Mouse (Mus musculus) liver, embryonic 11.5 days (tissue): ENCODE results near the gene 9130230L23Rik. TPM values are rescaled to one million over a fixed set of nuclear protein-coding genes. Genes with fewer than 3 reads are reported as not detected.
A peak's percentile ranks its signal among the peaks of the same experiment; 100 is the strongest.

Source experiments
- ATAC-seq: fragments of 200-750 bp; cut with Nextera tagmentation; replicated peaks from 2 replicates; pipeline ENCODE4 v1.8.0; 2017; ENCODE audit warnings: moderate number of reproducible peaks, mild to moderate bottlenecking, moderate TSS enrichment, moderate library complexity; ENCODE audit not compliant: low FRiP score
- DNase-seq: peaks from one replicate; pipeline ENCODE4 v3.0.0-alpha.2; 2017; ENCODE audit warnings: low spot score
- H3K27ac ChIP-seq: fragments of 300-500 bp; sonication (generic); 2 replicates; pipeline ENCODE4 v1.5.1; 2014; ENCODE audit warnings: mild to moderate bottlenecking, low read depth, low read length, control low read depth
- H3K27me3 ChIP-seq: fragments of 300-500 bp; sonication (generic); replicated peaks from 2 replicates; pipeline ENCODE4 v1.6.1; 2014; ENCODE audit warnings: low read length, mixed read lengths; ENCODE audit not compliant: control insufficient read depth, insufficient read depth
- H3K36me3 ChIP-seq: fragments of 300-500 bp; sonication (generic); 2 replicates; pipeline ENCODE4 v1.6.1; 2014; ENCODE audit warnings: mild to moderate bottlenecking, low read length, moderate library complexity, mixed read lengths; ENCODE audit not compliant: control insufficient read depth, insufficient read depth
- H3K4me1 ChIP-seq: fragments of 300-500 bp; sonication (generic); replicated peaks from 2 replicates; pipeline ENCODE4 v1.6.1; 2014; ENCODE audit warnings: low read length, mixed read lengths; ENCODE audit not compliant: control insufficient read depth, insufficient read depth
- H3K4me2 ChIP-seq: fragments of 300-500 bp; sonication (generic); 2 replicates; pipeline ENCODE4 v1.6.1; 2014; ENCODE audit warnings: mild to moderate bottlenecking, control low read depth, moderate library complexity
- H3K4me3 ChIP-seq: fragments of 300-500 bp; sonication (generic); 2 replicates; pipeline ENCODE4 v1.5.1; 2014; ENCODE audit warnings: low read depth, low read length, control low read depth
- H3K9ac ChIP-seq: fragments of 300-500 bp; sonication (generic); 2 replicates; pipeline ENCODE4 v1.6.1; 2014; ENCODE audit warnings: low read depth, low read length, control low read depth
- H3K9me3 ChIP-seq: fragments of 300-500 bp; sonication (generic); 2 replicates; pipeline ENCODE4 v1.6.1; 2016; ENCODE audit warnings: low read length, inconsistent platforms, mixed read lengths; ENCODE audit not compliant: control insufficient read depth
- WGBS: fragments of 180-500 bp; shearing (Covaris S2); extraction: QIAGEN DNeasy Blood & Tissue Kit; methylation state at CpG from one replicate; pipeline ENCODE4 v1.1.7; 2014; 5-methylcytosine and 5-hydroxymethylcytosine counted together
- polyA plus RNA-seq: library from polyadenylated mRNA; unstranded; fragments of >200 nt; fragmentation: Nextera tagmentation; extraction: Ambion mirVana; gene quantifications from 2 replicates; pipeline ENCODE4 v1.2.1, GENCODE M21; 2014

The 9130230L23Rik gene
- polyA plus RNA-seq, 1 experiment from 2014 or later, result not detected

DNA sequence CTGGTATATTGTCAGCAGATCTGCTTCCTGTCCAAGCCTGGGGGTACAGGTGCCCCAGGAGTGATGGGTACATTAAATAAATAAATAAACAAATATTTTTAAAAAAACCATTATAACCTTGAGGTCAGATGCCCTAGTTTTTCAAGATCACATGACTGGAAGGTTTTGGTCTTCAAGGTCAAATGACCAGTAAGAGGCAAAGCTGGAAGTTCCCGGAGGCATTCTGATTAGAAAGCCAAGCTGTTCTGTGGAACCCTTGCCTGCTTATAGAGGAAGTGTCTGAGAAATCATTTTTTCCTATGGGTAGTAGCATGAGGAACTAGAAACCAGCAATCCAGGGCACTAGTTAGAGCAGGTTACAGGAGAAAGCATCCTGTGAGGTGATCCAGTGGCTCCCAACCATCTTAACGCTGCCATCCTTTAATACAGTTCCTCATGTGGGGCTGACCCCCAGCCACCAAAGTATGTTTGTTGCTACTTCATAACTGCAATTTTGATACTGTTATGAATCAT, 11.4 kb upstream of the 9130230L23Rik start:
- H3K9me3 ChIP-seq, result no peaks in the 10 kb centered on the region
- no peak overlapping the region for H3K27ac ChIP-seq
- no peak overlapping the region for H3K4me3 ChIP-seq
- ATAC-seq (no peak), DNase-seq (no peak)
- no peak overlapping the region for H3K4me2 ChIP-seq
- no peaks in the 10 kb centered on the region for H3K27me3 ChIP-seq
- WGBS, result 86% methylated on average over 2 of the region's 2 CpGs
- no peaks in the 10 kb centered on the region for H3K36me3 ChIP-seq
- H3K4me1 ChIP-seq, result no peaks in the 10 kb centered on the region
- no peak overlapping the region for H3K9ac ChIP-seq

GRCm38 (mm10) chr5:66014437-66014836, 10.4 kb upstream of the 9130230L23Rik start:
- Histone ChIP-seq H3K9ac (no peak overlapping the region), H3K27me3 (no peaks in the 10 kb centered on the region), H3K9me3 (no peaks in the 10 kb centered on the region), H3K36me3 (no peaks in the 10 kb centered on the region), H3K4me2 (no peak overlapping the region), H3K4me3 (no peak overlapping the region), H3K4me1 (no peaks in the 10 kb centered on the region), H3K27ac (no peak overlapping the region)
- WGBS, result 74% methylated on average over 2 of the region's 2 CpGs
- DNase-seq (no peak), ATAC-seq (no peak)

DNA sequence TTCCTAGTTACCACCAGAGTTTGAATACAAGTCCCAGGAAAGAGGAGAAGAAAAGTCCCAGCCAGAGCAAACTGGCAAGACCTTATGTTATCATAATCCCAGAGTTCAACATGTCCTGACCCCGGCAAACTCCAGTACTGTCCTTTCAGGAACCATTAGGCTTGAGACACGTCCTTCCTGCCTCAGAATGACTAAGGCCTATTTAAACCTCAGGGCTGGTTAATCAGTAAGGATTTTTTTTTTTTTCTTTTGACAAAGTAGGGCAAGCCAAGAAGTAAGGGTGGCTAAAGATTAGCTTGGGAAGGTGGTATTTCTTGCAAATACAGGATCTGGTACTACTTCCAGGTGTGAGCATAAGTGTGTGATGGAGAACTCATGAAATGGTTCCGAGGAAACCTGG, 9.9 kb upstream of the 9130230L23Rik start:
- WGBS, result 54% methylated on average over 3 of the region's 3 CpGs
- no peaks in the 10 kb centered on the region for H3K9me3 ChIP-seq
- H3K27me3 ChIP-seq, result no peaks in the 10 kb centered on the region
- H3K4me2 ChIP-seq, result no peak overlapping the region
- no peak overlapping the region for H3K4me3 ChIP-seq
- H3K36me3 ChIP-seq, result no peaks in the 10 kb centered on the region
- no peak for ATAC-seq
- no peak for DNase-seq
- H3K4me1 ChIP-seq, result no peaks in the 10 kb centered on the region
- H3K9ac ChIP-seq, result no peak overlapping the region
- no peak overlapping the region for H3K27ac ChIP-seq

- no peak for ATAC-seq
- Histone ChIP-seq H3K4me1 (peaks cover 8% of the 10 kb centered on the region), H3K9me3 (no peaks in the 10 kb centered on the region), H3K27ac (no peak overlapping the region), H3K27me3 (no peaks in the 10 kb centered on the region), H3K4me2 (no peak overlapping the region), H3K36me3 (no peaks in the 10 kb centered on the region), H3K9ac (no peak overlapping the region), H3K4me3 (no peak overlapping the region)
- no peak for DNase-seq
- 84% methylated on average over 15 of the region's 15 CpGs for WGBS
Measured at GRCm38 (mm10) chr5:66008245-66008967, 4.3 kb upstream of the 9130230L23Rik start.

GRCm38 (mm10) chr5:66005041-66005678, 1.1 kb upstream of the 9130230L23Rik start:
- Histone ChIP-seq H3K27ac (no peak overlapping the region), H3K9ac (no peak overlapping the region), H3K4me3 (no peak overlapping the region), H3K4me1 (peaks cover 8% of the 10 kb centered on the region), H3K36me3 (no peaks in the 10 kb centered on the region), H3K9me3 (no peaks in the 10 kb centered on the region), H3K4me2 (peak overlapping the region; percentile 31), H3K27me3 (no peaks in the 10 kb centered on the region)
- WGBS, result 28% methylated on average over 16 of the region's 16 CpGs
- no peak for ATAC-seq
- DNase-seq, result no peak

DNA sequence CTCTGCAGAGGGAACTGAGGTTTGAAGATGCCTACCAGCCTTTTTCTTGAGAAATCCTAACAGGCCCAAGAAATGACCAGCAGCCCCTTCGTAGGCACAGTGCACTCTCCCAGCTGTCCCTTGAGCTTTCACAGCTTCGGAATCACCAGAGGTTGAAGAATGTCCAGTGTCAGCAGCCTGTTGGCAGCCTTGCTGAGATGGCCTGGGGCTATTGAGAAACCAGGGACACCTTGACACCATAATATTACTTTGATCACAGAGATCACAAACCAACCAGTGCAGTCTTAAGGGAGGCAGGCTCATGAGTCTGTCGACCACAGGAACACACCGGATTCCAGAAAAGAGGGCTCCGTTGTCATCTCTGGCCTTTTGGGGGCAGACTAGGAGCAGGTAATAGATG, 2.9 kb downstream of the 9130230L23Rik start:
- 71% methylated on average over 5 of the region's 5 CpGs for WGBS
- Histone ChIP-seq H3K27me3 (no peaks in the 10 kb centered on the region), H3K9me3 (no peaks in the 10 kb centered on the region), H3K4me1 (peaks cover 8% of the 10 kb centered on the region), H3K4me2 (no peak overlapping the region), H3K4me3 (no peak overlapping the region), H3K9ac (no peak overlapping the region), H3K36me3 (no peaks in the 10 kb centered on the region), H3K27ac (no peak overlapping the region)
- DNase-seq (no peak), ATAC-seq (no peak)

DNA sequence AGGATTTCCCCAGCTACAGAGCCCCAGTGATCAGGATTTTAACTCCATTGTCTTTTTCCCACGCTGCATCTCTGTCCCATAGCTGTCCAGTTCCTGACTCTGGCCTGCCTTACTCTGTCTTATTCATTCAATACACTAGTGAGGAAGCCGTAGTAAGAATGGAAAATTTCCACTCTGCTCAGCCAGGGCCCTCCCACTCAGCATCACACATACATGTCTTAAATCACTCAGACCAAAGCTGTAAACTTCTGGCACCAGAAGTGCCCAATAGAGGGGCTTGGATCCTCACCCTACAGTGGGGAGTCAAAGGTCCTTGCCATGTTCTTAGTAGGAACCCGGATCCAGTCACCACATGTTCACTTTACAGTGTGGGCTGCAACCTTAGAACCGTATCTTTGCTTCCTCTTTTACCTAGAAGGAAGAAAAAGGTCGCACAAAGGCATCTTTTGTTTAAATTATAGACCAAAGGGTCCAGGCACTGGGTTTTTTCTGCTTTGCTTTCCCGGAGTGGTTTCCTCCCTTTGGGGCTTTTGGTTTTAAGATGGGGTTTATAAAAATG, 3.4 kb downstream of the 9130230L23Rik start:
- Histone ChIP-seq H3K9me3 (no peaks in the 10 kb centered on the region), H3K27me3 (no peaks in the 10 kb centered on the region), H3K4me3 (no peak overlapping the region), H3K27ac (no peak overlapping the region), H3K36me3 (no peaks in the 10 kb centered on the region), H3K9ac (no peak overlapping the region), H3K4me2 (no peak overlapping the region), H3K4me1 (peaks cover 8% of the 10 kb centered on the region)
- DNase-seq, result no peak
- no peak for ATAC-seq
- WGBS, result 49% methylated on average over 6 of the region's 6 CpGs

DNA sequence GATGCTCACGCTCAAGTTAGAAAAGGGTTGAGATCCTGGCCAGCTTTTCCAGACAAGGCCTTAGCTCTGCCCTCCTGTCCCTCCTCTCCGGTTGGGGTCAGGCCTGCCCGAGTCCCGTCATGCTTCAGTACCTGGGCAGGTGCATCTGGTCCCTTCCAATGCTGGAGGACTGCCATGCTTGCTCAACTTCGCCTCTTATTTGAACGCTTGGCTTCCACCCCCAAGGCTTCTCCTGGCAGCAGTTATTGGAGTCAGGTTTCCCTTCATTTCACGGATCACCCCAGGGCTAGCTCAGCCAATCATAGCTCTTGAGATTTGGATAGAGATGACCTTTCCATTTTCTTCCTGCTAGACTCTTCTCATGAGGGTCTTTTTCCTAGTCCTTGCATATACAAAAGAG, 4.0 kb downstream of the 9130230L23Rik start:
- Histone ChIP-seq H3K9ac (no peak overlapping the region), H3K36me3 (no peaks in the 10 kb centered on the region), H3K4me3 (no peak overlapping the region), H3K4me2 (no peak overlapping the region), H3K27ac (no peak overlapping the region), H3K4me1 (peaks cover 8% of the 10 kb centered on the region), H3K9me3 (no peaks in the 10 kb centered on the region), H3K27me3 (no peaks in the 10 kb centered on the region)
- ATAC-seq, result no peak
- no peak for DNase-seq
- WGBS, result 84% methylated on average over 7 of the region's 7 CpGs
